Mouse (Mus musculus) stomach, embryonic 15.5 days (tissue): Measurements from ENCODE around the gene Dusp13. TPM values are rescaled to one million over a fixed set of nuclear protein-coding genes. Genes with fewer than 3 reads are reported as not detected.
A peak's percentile ranks its signal among the peaks of the same experiment; 100 is the strongest.

Experiments used
- ATAC-seq: fragments of 200-750 bp; cut with Nextera tagmentation; 2 replicates; pipeline ENCODE4 v1.8.0; 2017; ENCODE audit warnings: low read depth, moderate number of reproducible peaks, moderate TSS enrichment; ENCODE audit not compliant: insufficient read depth, low FRiP score
- H3K27ac ChIP-seq: fragments of 300-500 bp; sonication (generic); 2 replicates; pipeline ENCODE4 v1.5.1; 2015; ENCODE audit warnings: mild to moderate bottlenecking, inconsistent platforms
- H3K27me3 ChIP-seq: fragments of 300-500 bp; sonication (generic); replicated peaks from 2 replicates; pipeline ENCODE4 v1.6.1; 2015; ENCODE audit warnings: inconsistent platforms
- H3K36me3 ChIP-seq: fragments of 300-500 bp; sonication (generic); 2 replicates; pipeline ENCODE4 v1.6.1; 2015; ENCODE audit warnings: inconsistent platforms
- H3K4me1 ChIP-seq: fragments of 300-500 bp; sonication (generic); 2 replicates; pipeline ENCODE4 v1.6.1; 2015; ENCODE audit warnings: inconsistent platforms
- H3K4me2 ChIP-seq: fragments of 300-500 bp; sonication (generic); 2 replicates; pipeline ENCODE4 v1.6.1; 2015; ENCODE audit warnings: mild to moderate bottlenecking, inconsistent platforms
- H3K4me3 ChIP-seq: fragments of 300-500 bp; sonication (generic); replicated peaks from 2 replicates; pipeline ENCODE4 v1.5.1; 2015; ENCODE audit warnings: inconsistent platforms
- H3K9ac ChIP-seq: fragments of 300-500 bp; sonication (generic); 2 replicates; pipeline ENCODE4 v1.6.1; 2015; ENCODE audit warnings: inconsistent platforms
- H3K9me3 ChIP-seq: fragments of 300-500 bp; sonication (generic); 2 replicates; pipeline ENCODE4 v1.6.1; 2016; ENCODE audit warnings: inconsistent platforms
- WGBS: fragments of 180-500 bp; shearing (Covaris S2); methylation state at CpG from one replicate; pipeline ENCODE4 v1.1.7; 2015; 5-methylcytosine and 5-hydroxymethylcytosine counted together
- polyA plus RNA-seq: library from polyadenylated mRNA; unstranded; fragments of >200 nt; fragmentation: Nextera tagmentation; extraction: Ambion mirVana; gene quantifications from 2 replicates; pipeline ENCODE4 v1.2.1, GENCODE M21; 2015

Gene Dusp13
- polyA plus RNA-seq, 1 experiment from 2014 or later, result not detected

GRCm38 (mm10) chr14:21720430-21721205 is 30.4 kb downstream of the Dusp13 start:
- no peaks in the 10 kb centered on the region for H3K9me3 ChIP-seq
- H3K27me3 ChIP-seq, result no peaks in the 10 kb centered on the region
- no peak overlapping the region for H3K4me2 ChIP-seq
- H3K9ac ChIP-seq, result no peak overlapping the region
- H3K27ac ChIP-seq, result no peak overlapping the region
- WGBS, result 72% methylated on average over 4 of the region's 4 CpGs
- no peak overlapping the region for H3K4me3 ChIP-seq
- H3K4me1 ChIP-seq, result peaks cover 3% of the 10 kb centered on the region; the same call in 1 of the 2 replicates
- ATAC-seq, result no peak
- H3K36me3 ChIP-seq, result no peaks in the 10 kb centered on the region

DNA sequence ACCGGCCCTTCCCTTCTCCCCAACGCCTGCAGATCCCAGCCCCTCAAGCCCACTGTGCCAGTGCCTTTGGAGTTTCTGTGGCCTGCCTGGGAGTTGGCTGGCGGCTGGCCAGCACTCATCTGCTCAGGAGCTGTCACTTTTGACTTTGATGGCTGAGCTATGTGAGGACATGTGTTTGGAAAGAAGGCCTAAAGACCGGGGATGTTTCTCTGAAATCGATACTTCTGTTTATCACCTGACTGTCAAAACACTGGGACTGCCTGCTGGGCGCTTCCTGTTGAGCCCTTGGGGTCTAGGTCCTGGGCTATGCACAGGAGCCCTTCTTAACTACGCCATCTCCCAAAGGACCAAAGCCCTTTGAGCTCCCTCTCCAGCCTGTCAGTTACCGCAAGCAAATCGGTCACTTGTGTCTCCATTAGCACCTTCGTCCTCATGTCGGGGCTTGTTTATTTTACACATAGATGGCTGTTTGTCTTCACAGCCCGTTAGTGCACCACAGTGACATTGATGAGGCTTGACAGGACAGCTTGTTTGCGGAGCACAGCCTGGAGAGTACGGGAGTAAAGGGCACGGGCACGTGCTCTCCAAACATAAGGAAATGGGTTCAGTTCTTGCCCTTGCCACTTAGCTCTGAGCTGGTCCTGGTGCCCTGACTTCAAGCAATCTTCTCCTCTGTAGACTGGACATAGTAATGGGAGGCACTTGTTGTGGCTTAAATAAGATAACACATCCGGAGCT is 31.2 kb downstream of the Dusp13 start:
- Histone ChIP-seq H3K4me1 (peaks cover 3% of the 10 kb centered on the region; the same call in 1 of the 2 replicates), H3K9me3 (no peaks in the 10 kb centered on the region), H3K27me3 (no peaks in the 10 kb centered on the region), H3K36me3 (no peaks in the 10 kb centered on the region), H3K4me3 (no peak overlapping the region), H3K9ac (no peak overlapping the region), H3K4me2 (no peak overlapping the region), H3K27ac (no peak overlapping the region)
- 23% methylated on average over 17 of the region's 17 CpGs for WGBS
- ATAC-seq, result no peak

- ATAC-seq, result no peak
- Histone ChIP-seq H3K36me3 (no peaks in the 10 kb centered on the region), H3K9me3 (no peaks in the 10 kb centered on the region), H3K4me2 (no peak within 1 kb of the TSS), H3K4me1 (peaks cover 2% of the 10 kb centered on the region; the same call in 1 of the 2 replicates), H3K27me3 (no peaks in the 10 kb centered on the region), H3K4me3 (no peak within 1 kb of the TSS), H3K27ac (no peak within 1 kb of the TSS), H3K9ac (no peak within 1 kb of the TSS)
- WGBS, result 69% methylated on average over 5 of the region's 5 CpGs
Measured at GRCm38 (mm10) chr14:21714486-21714885, 36.5 kb downstream of the Dusp13 start, which contains the start of gene Dupd1. TSS of gene Dupd1 (minus strand) at chr14:21714576.

- WGBS, result 62% methylated on average over 2 of the region's 2 CpGs
- Histone ChIP-seq H3K27ac (no peak overlapping the region), H3K27me3 (no peaks in the 10 kb centered on the region), H3K36me3 (no peaks in the 10 kb centered on the region), H3K9ac (no peak overlapping the region), H3K4me1 (peaks cover 8% of the 10 kb centered on the region; the same call in 1 of the 2 replicates), H3K4me3 (no peak overlapping the region), H3K9me3 (no peaks in the 10 kb centered on the region), H3K4me2 (no peak overlapping the region)
- no peak for ATAC-seq
Measured at GRCm38 (mm10) chr14:21711231-21711630, 39.8 kb downstream of the Dusp13 start.

- Histone ChIP-seq H3K36me3 (no peaks in the 10 kb centered on the region), H3K9me3 (no peaks in the 10 kb centered on the region), H3K27ac (no peak overlapping the region), H3K9ac (no peak overlapping the region), H3K4me2 (no peak overlapping the region), H3K4me1 (peaks cover 9% of the 10 kb centered on the region; the same call in 1 of the 2 replicates), H3K27me3 (no peaks in the 10 kb centered on the region), H3K4me3 (no peak overlapping the region)
- WGBS, result 65% methylated on average over 2 of the region's 2 CpGs
- no peak for ATAC-seq
Measured at GRCm38 (mm10) chr14:21709545-21709944, 41.4 kb downstream of the Dusp13 start.

- H3K36me3 ChIP-seq, result no peaks in the 10 kb centered on the region
- ATAC-seq, result peak; percentile 37; the same call in 1 of the 2 replicates
- peaks cover 9% of the 10 kb centered on the region; the same call in 1 of the 2 replicates for H3K4me1 ChIP-seq
- H3K27ac ChIP-seq, result peak overlapping the region; percentile 82
- H3K27me3 ChIP-seq, result no peaks in the 10 kb centered on the region
- H3K9ac ChIP-seq, result no peak overlapping the region
- H3K4me2 ChIP-seq, result no peak overlapping the region
- H3K9me3 ChIP-seq, result no peaks in the 10 kb centered on the region
- 46% methylated on average over 12 of the region's 12 CpGs for WGBS
- H3K4me3 ChIP-seq, result no peak overlapping the region
Measured at GRCm38 (mm10) chr14:21706759-21707571, 44.0 kb downstream of the Dusp13 start.

GRCm38 (mm10) chr14:21705462-21705861 is 45.5 kb downstream of the Dusp13 start:
- Histone ChIP-seq H3K27ac (no peak overlapping the region), H3K4me2 (no peak overlapping the region), H3K4me3 (no peak overlapping the region), H3K4me1 (peaks cover 9% of the 10 kb centered on the region; the same call in 1 of the 2 replicates), H3K9ac (no peak overlapping the region), H3K27me3 (no peaks in the 10 kb centered on the region), H3K36me3 (no peaks in the 10 kb centered on the region), H3K9me3 (no peaks in the 10 kb centered on the region)
- 87% methylated on average over 2 of the region's 2 CpGs for WGBS
- no peak for ATAC-seq

GRCm38 (mm10) chr14:21703255-21703654 is 47.7 kb downstream of the Dusp13 start:
- H3K27ac ChIP-seq, result no peak overlapping the region
- no peaks in the 10 kb centered on the region for H3K36me3 ChIP-seq
- no peak overlapping the region for H3K4me3 ChIP-seq
- no peaks in the 10 kb centered on the region for H3K9me3 ChIP-seq
- WGBS, result 54% methylated on average over 5 of the region's 5 CpGs
- ATAC-seq, result no peak
- H3K9ac ChIP-seq, result no peak overlapping the region
- H3K4me2 ChIP-seq, result no peak overlapping the region
- H3K27me3 ChIP-seq, result no peaks in the 10 kb centered on the region
- peaks cover 9% of the 10 kb centered on the region; the same call in 1 of the 2 replicates for H3K4me1 ChIP-seq

DNA sequence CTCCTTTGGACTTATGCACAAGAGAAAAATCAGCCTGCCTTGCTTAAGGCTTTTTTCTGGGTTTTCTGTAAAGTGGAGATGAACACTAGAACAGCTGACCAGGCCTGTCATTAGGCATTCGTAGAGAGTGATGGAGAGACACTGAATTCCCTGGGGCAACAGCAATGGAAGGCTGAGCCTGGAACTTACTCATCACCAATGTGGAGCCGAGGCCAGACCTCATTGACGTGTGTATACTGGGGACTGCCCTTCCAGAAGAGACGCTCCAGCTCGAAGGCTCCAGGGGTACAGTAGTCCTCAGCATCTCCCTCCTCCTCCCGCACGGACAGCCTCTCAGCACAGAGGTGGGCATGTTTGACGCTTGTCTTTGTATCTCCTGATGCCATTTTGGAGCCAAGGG is 48.3 kb downstream of the Dusp13 start:
- Histone ChIP-seq H3K9me3 (no peaks in the 10 kb centered on the region), H3K27ac (no peak overlapping the region), H3K9ac (no peak overlapping the region), H3K27me3 (no peaks in the 10 kb centered on the region), H3K36me3 (no peaks in the 10 kb centered on the region), H3K4me3 (no peak overlapping the region), H3K4me2 (no peak overlapping the region), H3K4me1 (peaks cover 9% of the 10 kb centered on the region; the same call in 1 of the 2 replicates)
- ATAC-seq, result no peak
- WGBS, result 90% methylated on average over 8 of the region's 8 CpGs

- Histone ChIP-seq H3K4me2 (no peak overlapping the region), H3K4me3 (no peak overlapping the region)
- 79% methylated on average over 7 of the region's 7 CpGs for WGBS
Measured at GRCm38 (mm10) chr14:21696186-21696830, 54.7 kb downstream of the Dusp13 start.

DNA sequence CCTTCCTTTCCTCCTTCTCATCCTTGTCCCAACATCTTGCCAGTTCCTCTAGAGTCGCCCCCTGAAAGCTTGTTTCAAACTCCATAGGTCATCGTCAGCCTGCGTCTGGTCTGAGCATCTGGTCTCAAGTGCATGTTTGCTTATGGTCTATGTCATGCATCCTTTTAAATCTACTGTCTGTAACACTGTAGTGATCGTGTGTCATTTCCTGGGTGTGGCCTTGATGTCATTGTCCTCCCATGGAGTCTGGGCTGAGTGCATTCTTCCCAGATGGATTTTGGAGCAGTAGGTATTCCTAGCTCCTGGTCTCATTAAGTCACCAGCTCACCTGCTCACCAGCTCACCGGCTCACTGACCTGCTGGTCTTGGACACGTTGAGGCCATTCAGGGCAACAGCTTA is 56.0 kb downstream of the Dusp13 start:
- no peak for ATAC-seq
- Histone ChIP-seq H3K36me3 (no peaks in the 10 kb centered on the region), H3K4me1 (no peaks in the 10 kb centered on the region), H3K9ac (no peak overlapping the region), H3K4me3 (no peak overlapping the region), H3K9me3 (no peaks in the 10 kb centered on the region), H3K4me2 (no peak overlapping the region), H3K27me3 (no peaks in the 10 kb centered on the region), H3K27ac (no peak overlapping the region)
- 68% methylated on average over 6 of the region's 6 CpGs for WGBS

More at GRCm38 (mm10) chr14:21696186-21696830, 54.7 kb downstream of the Dusp13 start:
- Histone ChIP-seq H3K27ac (no peak overlapping the region), H3K36me3 (no peaks in the 10 kb centered on the region), H3K9ac (no peak overlapping the region), H3K9me3 (no peaks in the 10 kb centered on the region), H3K4me1 (no peaks in the 10 kb centered on the region), H3K27me3 (no peaks in the 10 kb centered on the region)
- ATAC-seq, result no peak
